Mouse (Mus musculus) embryonic fibroblast, embryonic 13.5 days (primary cell): Measurements from ENCODE around the gene Vps41.

ENCODE experiments used
- CTCF ChIP-seq: IDR thresholded peaks from 2 replicates; pipeline ENCODE4 v1.5.1; 2011; ENCODE audit warnings: mild to moderate bottlenecking, control low read depth, low read length, moderate library complexity, borderline replicate concordance; ENCODE audit not compliant: insufficient read depth
- POLR2A ChIP-seq: IDR thresholded peaks from 2 replicates; pipeline ENCODE4 v1.6.1; 2011; ENCODE audit warnings: low read depth, mild to moderate bottlenecking, control low read depth, low read length, moderate library complexity

GRCm38 (mm10) chr13:18794454-18794853 is 77.4 kb downstream of the Vps41 start:
- no peak for TF ChIP-seq CTCF
- no peak for TF ChIP-seq POLR2A
